Mouse (Mus musculus): Measurements from ENCODE around the gene Ephb3.

- no peak for TF ChIP-seq CTCF (IDR thresholded peaks at IDR 0.05; ENCODE audit: low read depth)
- no peak for TF ChIP-seq EP300 (IDR thresholded peaks at IDR 0.05; ENCODE audit: low read depth)
These were observed 7.0 kb upstream of the Ephb3 start for GRCm38 (mm10) chr16:21197542-21197941.

Data from heart, postnatal 0 days (tissue).